Mouse (Mus musculus) CH12.LX (cell line): Measurements from ENCODE around the gene Acoxl. TPM values are rescaled to one million over a fixed set of nuclear protein-coding genes. Genes with fewer than 3 reads are reported as not detected.

Source experiments
- DNase-seq: peaks from one replicate; pipeline ENCODE4 v3.0.0-alpha.2; 2013; ENCODE audit errors: extremely low read depth
- H3K27ac ChIP-seq: 2 replicates; pipeline ENCODE4 v1.5.1; 2012; ENCODE audit warnings: low read depth, mild to moderate bottlenecking, control low read depth, moderate library complexity; ENCODE audit not compliant: insufficient read depth
- H3K27me3 ChIP-seq: replicated peaks from 2 replicates; pipeline ENCODE3; 2012; ENCODE audit warnings: inconsistent platforms
- H3K36me3 ChIP-seq, 2 experiments: replicated peaks in 1 of 2; 2 replicates each; pipeline versions ENCODE3 to v1.6.1; 2012; ENCODE audit warnings: inconsistent platforms in 1 of 2, low read length in 1 of 2, mild to moderate bottlenecking in 1 of 2, mixed read lengths in 1 of 2, moderate library complexity in 1 of 2; ENCODE audit not compliant: control insufficient read depth in 1 of 2, insufficient read depth in 1 of 2
- H3K4me1 ChIP-seq, 2 experiments: 2 replicates each; pipeline ENCODE4 v1.6.1; 2012; ENCODE audit warnings: inconsistent platforms in 1 of 2, moderate library complexity in 1 of 2; ENCODE audit not compliant: insufficient read depth in 2 of 2, control insufficient read depth in 1 of 2
- H3K4me2 ChIP-seq: 2 replicates; pipeline ENCODE4 v1.6.1; 2012; ENCODE audit warnings: low read depth, mild to moderate bottlenecking, control low read depth; ENCODE audit not compliant: poor library complexity, insufficient read depth, severe bottlenecking
- H3K4me3 ChIP-seq, 3 experiments: fragments of 150-350 bp in 1 of 3; sonication (generic) in 1 of 3; replicated peaks in 1 of 3; 2 replicates each; pipeline versions ENCODE3 to v1.5.1; 2011 to 2012; ENCODE audit warnings: low read depth in 2 of 3, low read length in 2 of 3, mild to moderate bottlenecking in 2 of 3, moderate library complexity in 2 of 3, control low read depth in 1 of 3, improper control_type of control experiment in 1 of 3, inconsistent platforms in 1 of 3, mixed read lengths in 1 of 3; ENCODE audit not compliant: poor library complexity in 1 of 3
- H3K79me2 ChIP-seq: replicated peaks from 2 replicates; pipeline ENCODE4 v1.6.1; 2012; ENCODE audit warnings: mild to moderate bottlenecking, moderate library complexity; ENCODE audit not compliant: control insufficient read depth, poor library complexity, insufficient read depth, severe bottlenecking; ENCODE audit errors: extremely low read depth
- H3K9ac ChIP-seq: 2 replicates; pipeline ENCODE4 v1.6.1; 2012; ENCODE audit warnings: low read depth, mild to moderate bottlenecking, control low read depth, moderate library complexity; ENCODE audit not compliant: insufficient read depth
- H3K9me3 ChIP-seq: replicated peaks from 2 replicates; pipeline ENCODE3; 2012; ENCODE audit warnings: low read length, inconsistent platforms, mixed read lengths
- BHLHE40 ChIP-seq: IDR thresholded peaks from 2 replicates; pipeline ENCODE4 v1.6.1; 2011; ENCODE audit warnings: mild to moderate bottlenecking, low read depth, low read length, improper control_type of control experiment
- CHD1 ChIP-seq: IDR thresholded peaks from 2 replicates; pipeline ENCODE4 v1.6.1; 2012; ENCODE audit warnings: low read depth, low read length, improper control_type of control experiment, inconsistent platforms
- CHD2 ChIP-seq: IDR thresholded peaks from 2 replicates; pipeline ENCODE4 v1.6.1; 2011; ENCODE audit warnings: low read length, improper control_type of control experiment
- E2F4 ChIP-seq: IDR thresholded peaks from 2 replicates; pipeline ENCODE4 v1.6.1; 2011; ENCODE audit warnings: low read depth, low read length, improper control_type of control experiment; ENCODE audit not compliant: insufficient replicate concordance
- ELF1 ChIP-seq: IDR thresholded peaks from 2 replicates; pipeline ENCODE4 v1.6.1; 2014; ENCODE audit warnings: low read depth, mild to moderate bottlenecking, inconsistent platforms, low read length, improper control_type of control experiment
- EP300 ChIP-seq: IDR thresholded peaks from 2 replicates; pipeline ENCODE4 v1.6.1; 2011; ENCODE audit warnings: low read length, improper control_type of control experiment
- ETS1 ChIP-seq: conservative IDR thresholded peaks from 2 replicates; pipeline ENCODE4 v1.6.1; 2012; ENCODE audit warnings: low read depth, mild to moderate bottlenecking, inconsistent platforms, low read length, improper control_type of control experiment, moderate library complexity
- GABPA ChIP-seq: IDR thresholded peaks from 2 replicates; pipeline ENCODE4 v1.6.1; 2012; ENCODE audit warnings: low read depth, low read length, improper control_type of control experiment, inconsistent platforms; ENCODE audit not compliant: insufficient replicate concordance
- HCFC1 ChIP-seq: IDR thresholded peaks from 2 replicates; pipeline ENCODE4 v1.6.1; 2012; ENCODE audit warnings: low read depth, mild to moderate bottlenecking, inconsistent platforms, low read length, improper control_type of control experiment
- IRF4 ChIP-seq: IDR thresholded peaks from 2 replicates; pipeline ENCODE4 v1.6.1; 2014; ENCODE audit warnings: low read depth, mild to moderate bottlenecking, inconsistent platforms, low read length, improper control_type of control experiment
- JUN ChIP-seq: IDR thresholded peaks from 2 replicates; pipeline ENCODE4 v1.6.1; 2011; ENCODE audit warnings: low read depth, mild to moderate bottlenecking, low read length, improper control_type of control experiment, moderate library complexity; ENCODE audit not compliant: insufficient read depth
- JUND ChIP-seq: conservative IDR thresholded peaks from 2 replicates; pipeline ENCODE4 v1.6.1; 2011; ENCODE audit warnings: low read depth, low read length, improper control_type of control experiment
- MAFK ChIP-seq: IDR thresholded peaks from 2 replicates; pipeline ENCODE4 v1.6.1; 2011; ENCODE audit warnings: low read length, improper control_type of control experiment; ENCODE audit not compliant: insufficient replicate concordance
- MAZ ChIP-seq: IDR thresholded peaks from 2 replicates; pipeline ENCODE4 v1.6.1; 2012; ENCODE audit warnings: low read depth, mild to moderate bottlenecking, inconsistent platforms, low read length, improper control_type of control experiment, moderate library complexity
- MEF2A ChIP-seq: IDR thresholded peaks from 2 replicates; pipeline ENCODE4 v1.6.1; 2014; ENCODE audit warnings: low read depth, mild to moderate bottlenecking, inconsistent platforms, low read length, improper control_type of control experiment, borderline replicate concordance
- MYC ChIP-seq: IDR thresholded peaks from 2 replicates; pipeline ENCODE4 v1.6.1; 2011; ENCODE audit warnings: low read depth, mild to moderate bottlenecking, improper control_type of control experiment, low read length
- NELFE ChIP-seq: IDR thresholded peaks from 2 replicates; pipeline ENCODE4 v1.6.1; 2011; ENCODE audit warnings: low read depth, low read length, improper control_type of control experiment
- NRF1 ChIP-seq: IDR thresholded peaks from 2 replicates; pipeline ENCODE4 v1.6.1; 2014; ENCODE audit warnings: low read depth, mild to moderate bottlenecking, inconsistent platforms, low read length, improper control_type of control experiment, moderate library complexity
- PAX5 ChIP-seq: IDR thresholded peaks from 2 replicates; pipeline ENCODE4 v1.6.1; 2012; ENCODE audit warnings: low read length, inconsistent platforms, mixed read lengths
- POLR2AphosphoS2 ChIP-seq: IDR thresholded peaks from 2 replicates; pipeline ENCODE4 v1.6.1; 2011; ENCODE audit warnings: low read depth, low read length, improper control_type of control experiment
- RAD21 ChIP-seq: IDR thresholded peaks from 2 replicates; pipeline ENCODE4 v1.6.1; 2011; ENCODE audit warnings: low read depth, mild to moderate bottlenecking, low read length, improper control_type of control experiment, moderate library complexity
- RCOR1 ChIP-seq: conservative IDR thresholded peaks from 2 replicates; pipeline ENCODE4 v1.6.1; 2012; ENCODE audit warnings: low read depth, mild to moderate bottlenecking, inconsistent platforms, low read length, improper control_type of control experiment
- SMC3 ChIP-seq: IDR thresholded peaks from 2 replicates; pipeline ENCODE4 v1.6.1; 2011; ENCODE audit warnings: low read depth, low read length, improper control_type of control experiment
- TBP ChIP-seq: conservative IDR thresholded peaks from 2 replicates; pipeline ENCODE4 v1.6.1; 2011; ENCODE audit warnings: low read depth, low read length, improper control_type of control experiment
- UBTF ChIP-seq: IDR thresholded peaks from 2 replicates; pipeline ENCODE4 v1.6.1; 2012; ENCODE audit warnings: low read depth, mild to moderate bottlenecking, inconsistent platforms, low read length, improper control_type of control experiment, moderate library complexity
- USF1 ChIP-seq: IDR thresholded peaks from 2 replicates; pipeline ENCODE4 v1.6.1; 2014; ENCODE audit warnings: low read depth, mild to moderate bottlenecking, inconsistent platforms, low read length, improper control_type of control experiment
- USF2 ChIP-seq: conservative IDR thresholded peaks from 2 replicates; pipeline ENCODE4 v1.6.1; 2011; ENCODE audit warnings: low read depth, low read length, improper control_type of control experiment
- ZKSCAN1 ChIP-seq: IDR thresholded peaks from 2 replicates; pipeline ENCODE4 v1.6.1; 2012; ENCODE audit warnings: low read depth, inconsistent platforms, low read length, improper control_type of control experiment, borderline replicate concordance
- ZMIZ1 ChIP-seq: IDR thresholded peaks from 2 replicates; pipeline ENCODE4 v1.6.1; 2012; ENCODE audit warnings: low read depth, mild to moderate bottlenecking, inconsistent platforms, low read length, improper control_type of control experiment
- ZNF384 ChIP-seq: IDR thresholded peaks from 2 replicates; pipeline ENCODE4 v1.6.1; 2012; ENCODE audit warnings: low read depth, low read length, improper control_type of control experiment, inconsistent platforms
- dilution Hi-C: fragments of 300-500 bp; cut with MboI; formaldehyde crosslinking; loops from 2 replicates; pipeline ENCODE4 v1.14.3; 2020; ENCODE audit warnings: low sequenced_read_pairs; ENCODE audit not compliant: extremely low pct_unique_long_range_greater_than_20kb, extremely low pct_ligation_motif_present
- in situ Hi-C: fragments of 300-500 bp; cut with MboI; formaldehyde crosslinking; loops from 3 replicates; pipeline ENCODE4 v1.14.3; 2019; ENCODE audit warnings: low sequenced_read_pairs, low pct_ligation_motif_present, low pct_unique_long_range_greater_than_20kb, mixed read lengths
- polyA plus RNA-seq: library from polyadenylated mRNA; unstranded; fragments of >175 nt; gene quantifications from 2 replicates; pipeline ENCODE4 v1.2.1, GENCODE M21; 2012; ENCODE audit warnings: low read depth; ENCODE audit not compliant: insufficient read length
- total RNA-seq, 2 experiments: library from RNA; depleted of rRNA; stranded (reverse); fragments of 300-350 nt in 1 of 2; fragments of >200 nt in 1 of 2; gene quantifications; 2 replicates each; pipeline ENCODE4 v1.2.3; 2012 to 2014

The Acoxl gene
- total and polyA plus RNA-seq, 3 experiments, result 0.25 to 0.43 TPM; not detected in 1

- no peaks in the 10 kb centered on the region for H3K36me3 ChIP-seq
- H3K27me3 ChIP-seq, result peaks cover 6% of the 10 kb centered on the region
- in situ Hi-C loops, result loop anchor here (5.0 to 25.0 kb wide), 3 partner anchors 192 to 680 kb away; no protein-coding TSS in a partner anchor
- H3K9me3 ChIP-seq, result peaks cover 9% of the 10 kb centered on the region
- H3K9ac ChIP-seq, result no peak overlapping the region
- H3K27ac ChIP-seq, result no peak overlapping the region
- peaks cover 25 to 52% of the 10 kb centered on the region in 2 experiments for H3K4me1 ChIP-seq
- DNase-seq, result peak; percentile 83
- dilution Hi-C loops, result no loop called here
- TF ChIP-seq ETS1, result peak; percentile 82
- TF ChIP-seq BHLHE40, result peak; percentile 41
- peak; percentile 72 for TF ChIP-seq JUN
- no peak for TF ChIP-seq RCOR1
- 0 out of 2 replicates have a peak, but pooled peaks have one; percentile 39 for TF ChIP-seq JUND
- peak; percentile 98 for TF ChIP-seq MEF2A
- H3K4me2 ChIP-seq, result 0 out of 2 replicates have a peak overlapping the region, but pooled peaks have one; percentile 32
- no peak overlapping the region for H3K4me3 ChIP-seq
- no peaks in the 10 kb centered on the region for H3K79me2 ChIP-seq
Observed at GRCm38 (mm10) chr2:127894890-127895289, 56.2 kb downstream of the Acoxl start.

- dilution Hi-C loops (no loop called here), in situ Hi-C loops (loop anchor here (10.0 to 25.0 kb wide), 2 partner anchors 190 to 677 kb away; no protein-coding TSS in a partner anchor)
- Histone ChIP-seq H3K9me3 (peaks cover 9% of the 10 kb centered on the region), H3K27me3 (peaks cover 9% of the 10 kb centered on the region), H3K9ac (no peak overlapping the region), H3K27ac (no peak overlapping the region), H3K4me2 (peak overlapping the region; percentile 33; the same call in 1 of the 2 replicates), H3K79me2 (no peaks in the 10 kb centered on the region), H3K4me3 (no peak overlapping the region), H3K4me1 (peaks cover 20 to 31% of the 10 kb centered on the region in 2 experiments), H3K36me3 (no peaks in the 10 kb centered on the region)
- DNase-seq, result peak; percentile 68
- TF ChIP-seq MAFK (0 out of 2 replicates have a peak, but pooled peaks have one; percentile 17), IRF4 (peak; percentile 44; the same call in 1 of the 2 replicates), TBP (no peak), MEF2A (peak; percentile 18; the same call in 1 of the 2 replicates), ZNF384 (no peak), ZMIZ1 (no peak), USF2 (no peak), CHD2 (no peak), CHD1 (no peak), MYC (0 out of 2 replicates have a peak, but pooled peaks have one; percentile 24), GABPA (no peak), ELF1 (no peak), ZKSCAN1 (no peak), UBTF (no peak), JUND (0 out of 2 replicates have a peak, but pooled peaks have one; percentile 23), JUN (no peak), RAD21 (no peak), HCFC1 (no peak), E2F4 (no peak), USF1 (no peak), RCOR1 (no peak), BHLHE40 (peak; percentile 81), NELFE (no peak), ETS1 (peak; percentile 74), EP300 (peak; percentile 66; the same call in 1 of the 2 replicates), MAZ (no peak), NRF1 (no peak), PAX5 (no peak), POLR2AphosphoS2 (no peak), SMC3 (no peak)
Observed at GRCm38 (mm10) chr2:127897718-127898117, 59.0 kb downstream of the Acoxl start.
